ENCODE assay signal across 30 mouse cellular contexts in genomic region chr2:91622356-91622755, GRCm38 (mm10). TPM values are rescaled to one million over a fixed set of nuclear protein-coding genes. Genes with fewer than 3 reads are reported as not detected.
"Had no signal": no experiment of that assay in that cellular context is flagged by ENCODE, and none has a peak within 500 bp of the region (broad histone marks: within the 10 kb centered on the region; RNA-seq: fewer than 3 reads in every experiment).

No protein-coding gene starts in this region.

- H3K4me1 ChIP-seq: embryonic facial prominence, embryonic 10.5 days; embryonic facial prominence, embryonic 12.5 days; embryonic facial prominence, embryonic 13.5 days; embryonic facial prominence, embryonic 15.5 days; forebrain, embryonic 10.5 days; forebrain, embryonic 12.5 days; forebrain, embryonic 13.5 days; forebrain, embryonic 15.5 days had no signal

- H3K4me3 ChIP-seq: embryonic facial prominence, embryonic 10.5 days; embryonic facial prominence, embryonic 12.5 days; embryonic facial prominence, embryonic 13.5 days; embryonic facial prominence, embryonic 15.5 days; erythroblast, embryonic 14.5 days; forebrain, embryonic 10.5 days; forebrain, embryonic 12.5 days; forebrain, embryonic 13.5 days; forebrain, embryonic 15.5 days; gastrocnemius, adult 2 months; heart, adult 2 months had no signal

- DNase-seq: cerebellum, adult 2 months; cerebellum, adult 8-10 months; cerebellum, adult 9-10 months; cerebellum, adult 9-11 months; cerebellum, postnatal 10 days; cerebellum, postnatal 14 days; cerebellum, postnatal 25 days; cerebellum, postnatal 36 days; embryo, embryonic 11 days; forebrain, postnatal 0 days; gastrocnemius, adult 2 months; gastrocnemius, postnatal 10 days; gastrocnemius, postnatal 14 days; gastrocnemius, postnatal 25 days; gastrocnemius, postnatal 36 days; heart, adult 18-20 months; heart, adult 2 months had no signal

- H3K9me3 ChIP-seq: embryonic facial prominence, embryonic 10.5 days; embryonic facial prominence, embryonic 12.5 days; embryonic facial prominence, embryonic 13.5 days; embryonic facial prominence, embryonic 15.5 days; forebrain, embryonic 10.5 days; forebrain, embryonic 12.5 days; forebrain, embryonic 13.5 days; forebrain, embryonic 15.5 days had no signal

- H3K27ac ChIP-seq: embryonic facial prominence, embryonic 10.5 days; embryonic facial prominence, embryonic 12.5 days; embryonic facial prominence, embryonic 13.5 days; embryonic facial prominence, embryonic 15.5 days; forebrain, embryonic 10.5 days; forebrain, embryonic 12.5 days; forebrain, embryonic 13.5 days; forebrain, embryonic 15.5 days; gastrocnemius, adult 2 months; heart, adult 2 months had no signal

- H3K27me3 ChIP-seq: embryonic facial prominence, embryonic 12.5 days; embryonic facial prominence, embryonic 13.5 days; embryonic facial prominence, embryonic 15.5 days; forebrain, embryonic 12.5 days; forebrain, embryonic 13.5 days; forebrain, embryonic 15.5 days had no signal

RNA-seq across cellular contexts. Expression of gene F2, which starts 13.9 kb away (rescaled TPM):
- total RNA-seq: forebrain, postnatal 0 days; granulocyte monocyte progenitor cell, adult 5-6 weeks; heart, adult 18-20 months; heart, adult 2 months had no signal
- polyA plus RNA-seq: embryonic facial prominence, embryonic 11.5 days; forebrain, embryonic 10.5 days; forebrain, embryonic 11.5 days; forebrain, embryonic 16.5 days; forebrain, postnatal 0 days; heart, adult 2 months had no signal
